Mouse (Mus musculus): Measurements from ENCODE around the gene Dcaf4. TPM values are rescaled to one million over a fixed set of nuclear protein-coding genes. Genes with fewer than 3 reads are reported as not detected.

Gene Dcaf4
- total and polyA plus RNA-seq, 2 experiments from 2014 or later: 42.7 to 49.7 TPM

GRCm38 (mm10) chr12:83536039-83536438 is 15.8 kb downstream of the Dcaf4 start:
- ATAC-seq (peak; percentile 65), DNase-seq (peak; percentile 75)
- WGBS: 27% methylated on average over 9 of the region's 9 CpGs

GRCm38 (mm10) chr12:83543997-83544396 is 23.7 kb downstream of the Dcaf4 start:
- Histone ChIP-seq H3K36me3 (ENCODE audit: insufficient read depth) (peaks cover 56% of the 10 kb centered on the region), H3K27ac (ENCODE audit: low read depth, low read length) (0 out of 2 replicates have a peak overlapping the region, but pooled peaks have one; percentile 15), H3K4me3 (ENCODE audit: low read depth, low read length) (no peak overlapping the region), H3K9me3 (ENCODE audit: low read length) (no peaks in the 10 kb centered on the region), H3K4me1 (ENCODE audit: insufficient read depth) (no peaks in the 10 kb centered on the region), H3K4me2 (ENCODE audit: low read depth) (no peak overlapping the region), H3K27me3 (ENCODE audit: insufficient read depth, low read length) (no peaks in the 10 kb centered on the region), H3K9ac (no peak overlapping the region)
- no peak for DNase-seq
- TF ChIP-seq CTCF (IDR thresholded peaks at IDR 0.05; ENCODE audit: low read depth): no peak
- no peak for ATAC-seq
- 81% methylated on average over 7 of the region's 7 CpGs for WGBS

More at GRCm38 (mm10) chr12:83536039-83536438, 15.8 kb downstream of the Dcaf4 start:
- no peaks in the 10 kb centered on the region for H3K4me1 ChIP-seq (ENCODE audit: insufficient read depth)
- peak; percentile 41; the same call in 1 of the 2 replicates for TF ChIP-seq CTCF (IDR thresholded peaks at IDR 0.05; ENCODE audit: low read depth)
- H3K9me3 ChIP-seq (ENCODE audit: low read length): no peaks in the 10 kb centered on the region
- no peak overlapping the region for H3K27ac ChIP-seq (ENCODE audit: low read depth, low read length)
- H3K4me3 ChIP-seq (ENCODE audit: low read depth, low read length): no peak overlapping the region
- no peak overlapping the region for H3K9ac ChIP-seq
- H3K27me3 ChIP-seq (ENCODE audit: insufficient read depth, low read length): no peaks in the 10 kb centered on the region
- no peak overlapping the region for H3K4me2 ChIP-seq (ENCODE audit: low read depth)
- peaks cover 81% of the 10 kb centered on the region for H3K36me3 ChIP-seq (ENCODE audit: insufficient read depth)

GRCm38 (mm10) chr12:83544791-83545190 is 24.5 kb downstream of the Dcaf4 start:
- H3K9me3 ChIP-seq (ENCODE audit: low read length): no peaks in the 10 kb centered on the region
- H3K27me3 ChIP-seq (ENCODE audit: insufficient read depth, low read length): no peaks in the 10 kb centered on the region
- no peak overlapping the region for H3K27ac ChIP-seq (ENCODE audit: low read depth, low read length)
- no peak for DNase-seq
- H3K4me2 ChIP-seq (ENCODE audit: low read depth): no peak overlapping the region
- no peaks in the 10 kb centered on the region for H3K4me1 ChIP-seq (ENCODE audit: insufficient read depth)
- no peak overlapping the region for H3K9ac ChIP-seq
- no peak overlapping the region for H3K4me3 ChIP-seq (ENCODE audit: low read depth, low read length)
- TF ChIP-seq CTCF (IDR thresholded peaks at IDR 0.05; ENCODE audit: low read depth): no peak
- no peak for ATAC-seq
- peaks cover 50% of the 10 kb centered on the region for H3K36me3 ChIP-seq (ENCODE audit: insufficient read depth)

GRCm38 (mm10) chr12:83551305-83551704 is 31.0 kb downstream of the Dcaf4 start:
- Histone ChIP-seq H3K4me2 (ENCODE audit: low read depth) (no peak overlapping the region), H3K9me3 (ENCODE audit: low read length) (no peaks in the 10 kb centered on the region), H3K9ac (no peak overlapping the region), H3K36me3 (ENCODE audit: insufficient read depth) (peaks cover 79% of the 10 kb centered on the region), H3K27me3 (ENCODE audit: insufficient read depth, low read length) (no peaks in the 10 kb centered on the region), H3K4me3 (ENCODE audit: low read depth, low read length) (no peak overlapping the region), H3K4me1 (ENCODE audit: insufficient read depth) (no peaks in the 10 kb centered on the region), H3K27ac (ENCODE audit: low read depth, low read length) (no peak overlapping the region)
- whole genome bisulfite sequencing: 94% methylated on average over 16 of the region's 16 CpGs
- ATAC-seq (no peak), DNase-seq (no peak)
- TF ChIP-seq CTCF (IDR thresholded peaks at IDR 0.05; ENCODE audit: low read depth): no peak

- Histone ChIP-seq H3K9ac (no peak overlapping the region), H3K4me1 (ENCODE audit: insufficient read depth) (no peaks in the 10 kb centered on the region), H3K4me2 (ENCODE audit: low read depth) (no peak overlapping the region), H3K27ac (ENCODE audit: low read depth, low read length) (no peak overlapping the region), H3K27me3 (ENCODE audit: insufficient read depth, low read length) (no peaks in the 10 kb centered on the region), H3K9me3 (ENCODE audit: low read length) (no peaks in the 10 kb centered on the region), H3K4me3 (ENCODE audit: low read depth, low read length) (no peak overlapping the region), H3K36me3 (ENCODE audit: insufficient read depth) (peaks cover 80% of the 10 kb centered on the region)
- ATAC-seq: no peak
- WGBS: 84% methylated on average over 4 of the region's 4 CpGs
- no peak for TF ChIP-seq CTCF (IDR thresholded peaks at IDR 0.05; ENCODE audit: low read depth)
- no peak for DNase-seq
These were observed 33.5 kb downstream of the Dcaf4 start for GRCm38 (mm10) chr12:83553816-83554215.

GRCm38 (mm10) chr12:83555605-83556004 is 35.3 kb downstream of the Dcaf4 start:
- no peak for ATAC-seq
- Histone ChIP-seq H3K9me3 (ENCODE audit: low read length) (no peaks in the 10 kb centered on the region), H3K4me3 (ENCODE audit: low read depth, low read length) (no peak overlapping the region)

GRCm38 (mm10) chr12:83558496-83558895 is 38.2 kb downstream of the Dcaf4 start:
- Histone ChIP-seq H3K9me3 (ENCODE audit: low read length) (no peaks in the 10 kb centered on the region), H3K27me3 (ENCODE audit: insufficient read depth, low read length) (no peaks in the 10 kb centered on the region), H3K4me1 (ENCODE audit: insufficient read depth) (no peaks in the 10 kb centered on the region), H3K27ac (ENCODE audit: low read depth, low read length) (no peak overlapping the region), H3K9ac (no peak overlapping the region), H3K4me2 (ENCODE audit: low read depth) (no peak overlapping the region), H3K4me3 (ENCODE audit: low read depth, low read length) (no peak overlapping the region), H3K36me3 (ENCODE audit: insufficient read depth) (peaks cover 67% of the 10 kb centered on the region)
- 96% methylated on average over 7 of the region's 7 CpGs for WGBS
- no peak for DNase-seq
- no peak for ATAC-seq
- no peak for TF ChIP-seq CTCF (IDR thresholded peaks at IDR 0.05; ENCODE audit: low read depth)

More at GRCm38 (mm10) chr12:83555605-83556004, 35.3 kb downstream of the Dcaf4 start:
- Histone ChIP-seq H3K36me3 (ENCODE audit: insufficient read depth) (peaks cover 76% of the 10 kb centered on the region), H3K27me3 (ENCODE audit: insufficient read depth, low read length) (no peaks in the 10 kb centered on the region), H3K27ac (ENCODE audit: low read depth, low read length) (no peak overlapping the region), H3K4me2 (ENCODE audit: low read depth) (no peak overlapping the region), H3K4me1 (ENCODE audit: insufficient read depth) (no peaks in the 10 kb centered on the region), H3K9ac (no peak overlapping the region)
- 65% methylated on average over 9 of the region's 9 CpGs for WGBS
- TF ChIP-seq CTCF (IDR thresholded peaks at IDR 0.05; ENCODE audit: low read depth): no peak
- no peak for DNase-seq

Data from forebrain, postnatal 0 days (tissue).